ENCODE assay signal across 10 mouse cellular contexts in the genomic region with DNA sequence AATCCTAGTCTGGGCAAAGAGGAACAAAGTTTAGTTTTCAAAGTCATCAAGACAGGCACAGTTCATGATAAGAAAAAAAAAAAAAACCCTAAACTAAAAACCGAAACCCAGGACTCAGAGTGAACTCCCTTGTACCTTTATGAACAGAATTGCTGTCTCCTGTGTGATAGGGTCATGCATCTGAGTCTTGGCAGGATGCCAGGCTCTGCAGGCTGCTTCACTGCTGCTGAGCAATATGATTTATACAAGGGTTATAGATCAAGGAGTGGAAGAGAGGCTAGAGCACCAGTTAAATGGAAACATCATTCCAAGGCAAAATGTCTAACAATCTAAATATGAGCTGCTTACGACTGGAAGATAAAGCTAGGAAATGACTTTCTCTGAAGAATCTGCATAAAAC.
DNase-seq lines count a peak whose midpoint lies in the region; ATAC-seq and TF ChIP-seq lines count a peak whose summit lies in the region.
"Had no signal": no experiment of that assay in that cellular context is flagged by ENCODE, and none has a peak within 500 bp of the region (broad histone marks: within the 10 kb centered on the region; RNA-seq: fewer than 3 reads in every experiment).

No protein-coding gene starts in this region.

- no peak overlapping the region for H3K4me3 ChIP-seq in kidney, postnatal 0 days (replicated peaks; ENCODE audit: low read depth, low read length)
- no peak overlapping the region for H3K4me3 ChIP-seq in limb, embryonic 14.5 days (replicated peaks; ENCODE audit: low read length)
- no peak overlapping the region for H3K4me3 ChIP-seq in intestine, embryonic 15.5 days (replicated peaks)
- H3K4me3 ChIP-seq: forebrain, embryonic 15.5 days had no signal

- peak; percentile 69 to 77 for DNase-seq in cerebellum, postnatal 10 days
- no peak for DNase-seq in cerebellum, adult 8-10 months
- DNase-seq in kidney, postnatal 0 days (ENCODE audit: low spot score): peak; percentile 37
- no peak for DNase-seq in kidney, adult 11 months
- peak; percentile 67 for DNase-seq in adrenal gland, postnatal 14 days
- DNase-seq in limb, embryonic 14.5 days (ENCODE audit: low spot score): peak; percentile 43
- DNase-seq in urinary bladder, postnatal 10 days (ENCODE audit: low spot score): no peak
- DNase-seq: heart, postnatal 10 days had no signal

- H3K27ac ChIP-seq in kidney, postnatal 0 days: no peak overlapping the region
- H3K27ac ChIP-seq in limb, embryonic 14.5 days (replicated peaks; ENCODE audit: low read depth, low read length): no peak overlapping the region
- H3K27ac ChIP-seq in intestine, embryonic 15.5 days: no peak overlapping the region
- H3K27ac ChIP-seq: forebrain, embryonic 15.5 days had no signal

- H3K36me3 ChIP-seq in kidney, postnatal 0 days (ENCODE audit: insufficient read depth, low read length): no peaks in the 10 kb centered on the region
- H3K36me3 ChIP-seq in limb, embryonic 14.5 days (ENCODE audit: control insufficient read depth, insufficient read depth, low read length): no peaks in the 10 kb centered on the region
- no peaks in the 10 kb centered on the region for H3K36me3 ChIP-seq in intestine, embryonic 15.5 days
- H3K36me3 ChIP-seq: forebrain, embryonic 15.5 days had no signal

- H3K9ac ChIP-seq in kidney, postnatal 0 days (ENCODE audit: low read depth, low read length): no peak overlapping the region
- no peak overlapping the region for H3K9ac ChIP-seq in limb, embryonic 14.5 days (ENCODE audit: low read depth, low read length, severe bottlenecking)
- H3K9ac ChIP-seq in intestine, embryonic 15.5 days: no peak overlapping the region
- H3K9ac ChIP-seq: forebrain, embryonic 15.5 days had no signal

- no peak for ATAC-seq in kidney, postnatal 0 days (replicated peaks; ENCODE audit: low FRiP score, low read depth)
- ATAC-seq in limb, embryonic 14.5 days (ENCODE audit: low FRiP score, low read depth): peak; percentile 82; the same call in 1 of the 2 replicates
- ATAC-seq in intestine, embryonic 15.5 days: no peak
- ATAC-seq: forebrain, embryonic 15.5 days had no signal

- no peaks in the 10 kb centered on the region for H3K9me3 ChIP-seq in kidney, postnatal 0 days (replicated peaks; ENCODE audit: low read length)
- no peaks in the 10 kb centered on the region for H3K9me3 ChIP-seq in limb, embryonic 14.5 days (ENCODE audit: control insufficient read depth, low read length)
- H3K9me3 ChIP-seq in intestine, embryonic 15.5 days: no peaks in the 10 kb centered on the region
- H3K9me3 ChIP-seq: forebrain, embryonic 15.5 days had no signal

- TF ChIP-seq POLR2A in limb, embryonic 14.5 days (IDR thresholded peaks at IDR 0.05; ENCODE audit: borderline replicate concordance, extremely low read depth, insufficient read depth, insufficient read length): no peak

- no peak for TF ChIP-seq CTCF in kidney, postnatal 0 days (IDR thresholded peaks at IDR 0.05; ENCODE audit: low read depth)

- H3K27me3 ChIP-seq in kidney, postnatal 0 days (ENCODE audit: insufficient read depth, low read length): no peaks in the 10 kb centered on the region
- H3K27me3 ChIP-seq in limb, embryonic 14.5 days (ENCODE audit: control insufficient read depth, insufficient read depth, low read length): no peaks in the 10 kb centered on the region
- H3K27me3 ChIP-seq in intestine, embryonic 15.5 days (replicated peaks): no peaks in the 10 kb centered on the region
- H3K27me3 ChIP-seq: forebrain, embryonic 15.5 days had no signal

- no peaks in the 10 kb centered on the region for H3K4me1 ChIP-seq in kidney, postnatal 0 days (replicated peaks; ENCODE audit: insufficient read depth, low read length)
- 0 out of 2 replicates have a peak, but pooled peaks cover 5% of the 10 kb centered on the region for H3K4me1 ChIP-seq in limb, embryonic 14.5 days (ENCODE audit: control insufficient read depth, insufficient read depth, low read length)
- no peaks in the 10 kb centered on the region for H3K4me1 ChIP-seq in intestine, embryonic 15.5 days (replicated peaks)
- H3K4me1 ChIP-seq: forebrain, embryonic 15.5 days had no signal

- 30% methylated on average over 2 of the region's 2 CpGs for WGBS in kidney, postnatal 0 days
- 28% methylated on average over 2 of the region's 2 CpGs for WGBS in limb, embryonic 14.5 days
- WGBS in intestine, embryonic 15.5 days: 44% methylated on average over 2 of the region's 2 CpGs

- H3K4me2 ChIP-seq in kidney, postnatal 0 days (ENCODE audit: low read length): no peak overlapping the region
- H3K4me2 ChIP-seq in limb, embryonic 14.5 days (replicated peaks; ENCODE audit: low read depth, low read length, severe bottlenecking): no peak overlapping the region
- no peak overlapping the region for H3K4me2 ChIP-seq in intestine, embryonic 15.5 days (replicated peaks)
- H3K4me2 ChIP-seq: forebrain, embryonic 15.5 days had no signal

Comparison
In these comparisons a context has a peak if more than half of its experiments do, and no peak if none do; other contexts are left out.
1. DNase-seq: peak in cerebellum, postnatal 10 days (2 of 2), kidney, postnatal 0 days (single experiment), adrenal gland, postnatal 14 days (single experiment) and limb, embryonic 14.5 days (single experiment); none in cerebellum, adult 8-10 months (single experiment), kidney, adult 11 months (single experiment) and urinary bladder, postnatal 10 days (single experiment).